Mouse (Mus musculus) heart, adult 9 months (tissue): ENCODE measurements at regions not wholly inside any gene's neighbourhood (a gene's known extent, or its start where the extent isn't known, plus 50 kb on each side); places are given as distances from the start of the nearest gene placed in this dataset.
A peak's percentile ranks its signal among the peaks of the same experiment; 100 is the strongest.

Source experiments
- DNase-seq, 2 experiments: peaks; one replicate each; pipeline ENCODE4 v3.0.0; 2022; ENCODE audit warnings: low spot score in 2 of 2

DNA sequence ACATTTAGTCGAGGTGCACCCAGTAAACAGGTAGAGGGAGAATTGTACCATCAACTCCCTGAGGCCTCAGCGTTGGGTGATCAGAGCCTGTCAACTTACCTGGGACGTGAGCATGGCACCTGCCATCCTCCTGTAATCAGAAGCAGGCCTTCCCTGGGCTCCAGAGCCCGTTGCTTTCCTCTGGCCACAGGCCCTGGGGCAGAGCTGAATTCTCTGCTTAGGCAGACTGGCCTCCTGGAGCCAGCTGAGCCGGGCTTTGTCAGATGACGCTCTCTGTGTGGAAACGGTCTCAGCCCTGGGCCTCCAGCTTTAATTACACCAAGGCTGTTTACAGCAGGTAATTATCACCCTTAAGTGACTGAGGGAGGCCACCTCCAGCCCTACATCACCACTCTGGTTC is 92.6 kb upstream of the Pmepa1 start:
- DNase-seq: no peak

DNA sequence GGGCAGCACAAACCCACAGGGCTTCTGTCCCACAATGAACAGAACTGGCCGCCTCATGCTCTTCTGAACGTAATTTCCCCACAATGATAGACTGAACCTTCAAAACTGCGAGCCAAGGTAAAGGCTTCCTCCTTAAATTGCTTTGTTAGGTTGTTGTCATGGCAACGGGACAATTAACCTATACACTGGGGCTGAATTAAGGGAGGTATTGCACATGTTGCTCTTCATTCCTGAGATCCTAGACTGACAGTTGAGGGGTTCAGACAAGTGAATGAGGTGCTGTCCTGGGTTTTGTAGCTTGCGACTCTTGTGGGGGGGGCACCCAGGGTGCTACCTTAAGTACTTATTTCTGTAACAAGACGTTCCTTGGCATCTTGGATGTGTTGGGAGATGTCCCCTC is 100.6 kb upstream of the Pmepa1 start:
- no peak for DNase-seq

DNA sequence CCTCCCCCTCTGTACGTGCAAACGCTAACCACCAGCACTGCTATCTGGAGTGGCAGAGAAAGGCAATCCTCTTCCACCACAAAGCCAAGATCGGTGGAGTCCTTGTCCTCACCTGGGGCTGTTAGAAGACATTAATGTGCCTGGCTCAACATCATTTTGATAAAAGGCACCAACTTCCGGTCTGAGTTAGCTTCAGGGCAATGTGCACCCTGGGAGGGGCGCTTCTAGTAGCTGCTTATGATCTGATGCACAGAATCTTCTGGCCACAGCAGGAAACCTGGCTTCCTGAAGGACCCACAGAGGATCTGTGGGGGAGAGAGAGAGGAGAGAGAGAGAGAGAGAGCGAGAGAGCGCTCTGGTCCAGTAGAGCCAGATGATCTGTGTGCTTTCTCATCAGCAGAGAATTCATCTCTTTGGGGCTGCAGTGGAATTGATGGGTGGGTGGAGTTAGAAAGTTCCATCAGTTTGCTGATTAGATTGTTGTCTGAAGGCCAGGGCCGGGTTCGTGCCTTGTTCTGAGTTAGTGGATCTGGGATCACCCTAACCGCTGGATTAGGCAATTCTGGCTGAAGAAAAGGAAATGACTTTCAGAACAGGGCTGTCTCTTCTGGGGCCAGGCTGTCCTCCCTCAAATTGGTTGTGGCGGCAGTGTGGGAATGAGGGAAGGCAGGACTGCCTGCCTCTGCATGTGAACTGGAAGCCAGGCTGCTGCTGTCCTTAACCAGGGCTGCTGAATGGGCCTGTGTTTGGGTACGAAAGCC is 101.3 kb upstream of the Pmepa1 start:
- DNase-seq: peak; percentile 76 to 78

DNA sequence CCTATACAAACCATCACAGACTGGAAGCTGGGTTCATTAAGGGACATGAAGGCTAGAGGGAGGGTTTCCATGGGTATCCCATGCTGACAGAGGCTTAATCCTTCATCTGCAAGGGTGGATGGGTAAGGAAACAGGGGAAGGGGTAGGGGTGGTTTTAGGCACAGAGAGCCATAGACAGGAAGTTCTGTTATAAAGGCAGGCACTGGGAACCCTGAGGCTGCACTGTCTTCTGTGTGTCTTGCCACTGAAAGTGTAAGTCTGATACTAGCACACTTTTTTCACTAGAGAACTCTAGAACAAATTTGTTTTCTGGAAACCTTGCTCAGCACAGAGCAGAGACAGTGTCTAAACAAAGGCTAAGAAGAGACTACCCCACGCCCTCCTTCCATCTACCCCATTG is 103.4 kb upstream of the Pmepa1 start:
- DNase-seq: no peak

DNA sequence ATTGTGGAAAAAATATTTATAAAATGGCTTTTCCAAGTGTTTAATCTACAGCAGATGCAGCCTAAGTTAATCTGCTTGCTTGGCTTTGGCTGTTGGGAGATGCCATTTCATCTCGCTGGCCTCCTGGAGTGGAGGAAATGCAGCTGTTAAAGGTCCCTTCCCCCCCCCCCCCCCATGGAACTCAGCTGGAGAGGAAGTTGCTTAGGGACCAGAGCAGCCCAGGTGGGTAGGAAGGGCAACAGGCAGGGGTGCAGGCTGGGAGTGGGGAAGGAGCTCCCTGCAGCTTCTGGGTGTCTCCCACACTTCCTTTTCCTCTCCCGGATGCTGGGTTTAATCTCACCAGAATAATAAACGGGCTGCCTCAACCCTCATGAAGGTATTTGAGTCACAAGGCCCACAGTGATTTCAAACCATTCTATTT is 104.0 kb upstream of the Pmepa1 start:
- DNase-seq: no peak

DNA sequence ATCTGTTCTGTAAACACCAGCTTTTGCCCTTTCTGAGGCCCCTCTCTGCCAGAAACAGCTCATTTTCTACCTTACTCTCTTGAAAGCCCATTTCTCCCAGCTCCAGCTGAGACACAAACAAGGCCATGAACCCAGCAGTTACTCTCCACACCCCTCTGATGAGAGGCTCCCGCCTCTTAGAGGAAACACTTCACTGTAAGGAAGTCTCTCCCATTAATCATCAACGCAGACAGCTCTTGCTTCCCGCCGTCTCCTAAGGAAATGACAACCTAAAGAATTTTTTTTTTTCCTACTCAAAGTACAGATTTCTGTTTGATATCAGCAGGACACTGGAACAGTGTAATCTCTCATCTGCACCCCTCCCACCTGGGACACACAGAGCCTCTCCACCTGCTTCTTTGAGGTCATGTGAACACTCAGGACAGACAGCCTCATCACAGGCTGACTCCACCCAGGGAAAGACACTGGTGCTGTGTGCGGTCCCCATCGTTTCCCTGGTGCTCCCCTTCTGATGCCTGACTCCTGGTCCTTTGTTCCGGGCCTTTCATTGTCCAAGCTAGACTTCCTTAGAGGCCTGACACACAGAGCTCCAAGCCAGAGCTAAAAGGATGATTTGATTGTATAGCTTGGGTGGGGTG is 106.0 kb upstream of the Pmepa1 start:
- no peak for DNase-seq

DNA sequence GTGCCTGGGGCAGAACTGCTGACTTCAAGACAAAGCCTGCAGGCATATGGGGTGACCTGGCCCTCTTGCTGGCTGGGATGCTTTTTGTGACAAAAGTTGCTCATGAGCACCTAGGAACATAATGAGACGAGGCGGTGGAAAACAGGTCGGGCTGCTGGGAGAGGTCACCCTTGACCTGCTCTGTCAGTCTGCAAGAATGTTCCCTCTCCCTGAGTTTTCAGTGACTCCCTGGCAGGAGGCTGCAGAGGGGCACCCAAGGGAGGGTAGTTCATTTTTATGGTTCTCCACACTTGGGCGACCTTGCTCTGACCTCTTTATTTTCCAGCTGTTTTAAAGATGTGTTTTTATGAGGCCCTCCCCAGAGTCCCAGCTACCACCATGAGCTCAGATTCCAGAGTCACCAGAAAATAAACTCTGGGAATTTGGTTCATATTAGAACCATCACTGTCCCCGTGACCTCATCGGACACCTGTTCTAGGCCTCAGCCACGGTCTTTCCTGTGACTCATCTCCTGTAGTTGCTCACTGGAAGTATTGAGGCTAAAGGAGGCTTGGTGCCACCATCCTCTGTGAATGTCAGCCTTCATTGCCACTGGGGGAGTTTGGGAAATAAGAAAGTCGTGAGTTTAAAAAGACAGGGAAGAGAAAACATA is 108.7 kb upstream of the Pmepa1 start:
- peak in 1 of 2 experiments; percentile 31 for DNase-seq

DNA sequence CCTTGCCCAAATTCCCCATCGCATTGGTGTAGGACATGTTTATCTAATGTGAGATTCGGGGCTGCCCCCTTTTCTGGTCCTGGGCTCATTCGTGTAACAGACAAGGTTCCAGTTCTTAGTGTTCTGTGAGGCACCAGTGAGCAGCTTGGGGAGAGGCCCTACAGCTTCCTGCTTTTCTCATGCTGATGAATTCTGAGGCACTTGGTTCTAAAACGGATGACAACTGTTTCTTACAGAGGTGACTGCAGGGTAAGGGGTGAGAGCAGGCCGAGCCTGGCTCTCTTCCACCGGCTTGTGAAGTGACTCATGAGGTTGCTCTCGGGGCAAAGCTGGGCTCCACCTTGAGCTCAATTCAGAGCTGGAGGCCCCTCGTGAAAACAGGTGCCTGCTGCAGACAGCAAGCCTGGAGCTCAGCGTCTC is 109.4 kb upstream of the Pmepa1 start:
- DNase-seq: no peak

DNA sequence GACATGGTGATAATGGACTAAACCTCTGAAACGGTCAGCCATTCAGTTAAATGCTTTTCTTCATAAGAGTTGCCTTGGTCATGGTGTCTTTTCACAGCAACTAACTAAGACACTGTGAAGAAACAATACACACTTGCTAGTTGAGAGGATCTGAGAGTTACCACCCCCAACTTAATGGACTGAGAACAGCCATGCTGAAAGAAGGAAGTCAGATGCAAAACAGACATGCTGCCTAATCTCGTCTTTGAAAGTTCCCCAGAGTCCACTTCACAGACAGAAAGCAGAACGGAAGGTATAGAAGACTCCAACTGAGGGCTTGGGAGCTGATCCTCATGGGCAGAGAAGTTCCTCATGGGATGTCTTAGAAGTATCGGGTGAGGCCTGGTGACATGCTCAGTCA is 111.8 kb upstream of the Pmepa1 start:
- DNase-seq: no peak

DNA sequence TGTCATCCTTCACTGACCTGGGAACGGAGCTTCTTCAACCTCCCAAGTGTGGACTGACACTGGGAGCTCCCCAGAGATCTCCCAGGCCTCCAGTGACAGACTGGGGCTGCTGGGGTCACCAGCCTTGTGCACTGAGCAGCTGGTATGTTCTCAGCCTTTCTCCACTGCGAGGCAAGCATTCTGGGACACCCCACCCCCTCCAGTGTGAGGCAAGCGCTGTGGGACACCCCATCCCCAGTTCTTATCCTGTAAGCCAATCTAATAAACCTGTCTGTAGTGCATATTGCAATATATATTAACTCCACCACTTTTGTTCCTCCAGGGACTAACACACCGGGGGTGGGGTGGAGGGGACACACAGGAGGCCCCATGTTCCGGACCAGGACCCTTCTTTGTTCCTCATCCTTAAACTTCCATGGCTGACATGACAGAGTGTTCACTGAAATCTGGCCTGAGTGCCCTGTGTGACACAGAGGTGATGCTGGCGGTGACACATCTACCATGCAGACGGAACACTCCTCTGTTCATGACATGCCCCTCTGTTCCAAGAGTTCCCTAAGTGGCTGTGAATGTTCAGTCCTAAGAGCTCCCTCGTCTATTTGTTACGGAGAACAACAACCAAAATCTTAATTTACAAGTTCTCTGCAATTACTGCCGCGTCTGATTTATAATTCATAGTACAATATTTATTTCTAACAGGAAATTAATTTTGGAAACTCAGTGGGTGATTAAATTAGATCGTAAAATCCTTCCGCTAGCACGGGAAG is 116.4 kb upstream of the Pmepa1 start:
- no peak for DNase-seq

DNA sequence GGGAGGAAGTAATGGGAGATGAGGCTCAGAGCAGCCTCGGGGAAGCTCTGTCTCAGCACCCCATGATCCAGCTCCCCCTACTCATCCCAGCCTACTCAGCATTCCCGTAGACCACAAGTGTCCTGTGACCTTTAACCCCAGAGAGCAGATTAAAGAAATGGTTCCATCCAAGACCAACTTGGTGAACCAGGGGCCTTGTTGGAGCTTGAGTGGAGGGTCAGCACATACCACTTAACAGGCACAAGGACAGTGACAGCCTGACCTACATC is 116.9 kb upstream of the Pmepa1 start:
- DNase-seq: no peak

DNA sequence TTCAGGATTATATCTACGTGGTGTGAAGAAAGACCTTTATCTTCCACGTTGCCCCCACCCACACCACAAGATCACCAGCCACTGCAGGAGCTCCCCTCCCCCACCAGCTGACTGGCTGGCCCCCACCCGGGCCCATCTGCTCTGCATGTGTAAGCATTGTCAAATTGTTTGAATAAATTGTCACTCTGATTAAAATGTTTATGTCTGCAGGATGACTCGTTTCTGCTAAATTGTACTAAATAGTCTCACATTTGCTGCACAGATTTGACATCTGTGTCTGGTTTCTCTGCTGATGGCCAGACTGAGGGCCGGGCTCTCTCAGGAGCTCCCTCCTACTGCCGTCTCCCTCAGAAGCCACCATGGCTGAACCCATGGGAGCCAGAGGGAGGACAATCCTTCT is 119.2 kb upstream of the Pmepa1 start:
- DNase-seq: no peak

DNA sequence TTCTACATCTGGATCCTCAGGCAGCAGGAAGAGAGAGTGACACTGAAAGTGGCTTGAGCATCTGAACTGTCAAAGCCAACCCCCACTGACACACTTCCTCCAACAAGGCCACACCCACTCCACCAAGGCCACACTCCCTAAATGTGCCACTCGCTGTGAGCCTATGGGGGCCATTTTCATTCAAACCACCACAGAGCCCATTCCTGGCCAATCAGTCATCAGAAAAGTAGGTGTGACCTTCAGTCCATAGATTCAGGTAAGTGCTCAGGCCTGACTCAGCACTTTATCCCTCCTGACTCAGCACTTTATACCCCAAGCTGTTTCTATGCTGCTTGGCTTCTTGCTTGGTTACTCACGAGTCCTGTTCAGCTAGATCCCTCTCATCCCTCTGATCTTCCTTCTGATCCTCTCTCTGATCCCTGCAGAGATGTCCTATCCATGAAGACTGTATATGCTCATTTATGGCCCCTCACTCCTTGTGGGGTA is 121.6 kb upstream of the Pmepa1 start:
- DNase-seq: no peak

DNA sequence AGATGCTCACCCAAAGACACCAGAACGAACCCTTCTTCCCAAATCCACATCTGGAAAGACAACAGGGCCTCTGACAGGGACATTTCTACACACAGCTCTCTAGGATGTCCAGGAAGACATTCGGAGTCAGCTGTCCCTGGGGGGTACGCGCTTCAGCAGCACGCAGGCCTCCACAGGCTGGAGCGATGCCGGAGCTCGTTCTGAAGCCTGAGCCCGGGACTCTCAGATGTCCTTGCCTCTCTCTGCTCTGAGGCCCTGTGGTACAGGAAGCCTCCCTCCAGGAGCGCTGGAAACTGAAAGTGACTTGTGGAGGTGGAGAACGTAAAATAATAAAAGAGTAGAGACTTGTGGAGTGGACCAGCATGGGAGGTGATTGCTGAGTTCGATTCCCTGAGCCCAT is 116.8 kb upstream of the 1700021F07Rik start:
- DNase-seq: no peak

DNA sequence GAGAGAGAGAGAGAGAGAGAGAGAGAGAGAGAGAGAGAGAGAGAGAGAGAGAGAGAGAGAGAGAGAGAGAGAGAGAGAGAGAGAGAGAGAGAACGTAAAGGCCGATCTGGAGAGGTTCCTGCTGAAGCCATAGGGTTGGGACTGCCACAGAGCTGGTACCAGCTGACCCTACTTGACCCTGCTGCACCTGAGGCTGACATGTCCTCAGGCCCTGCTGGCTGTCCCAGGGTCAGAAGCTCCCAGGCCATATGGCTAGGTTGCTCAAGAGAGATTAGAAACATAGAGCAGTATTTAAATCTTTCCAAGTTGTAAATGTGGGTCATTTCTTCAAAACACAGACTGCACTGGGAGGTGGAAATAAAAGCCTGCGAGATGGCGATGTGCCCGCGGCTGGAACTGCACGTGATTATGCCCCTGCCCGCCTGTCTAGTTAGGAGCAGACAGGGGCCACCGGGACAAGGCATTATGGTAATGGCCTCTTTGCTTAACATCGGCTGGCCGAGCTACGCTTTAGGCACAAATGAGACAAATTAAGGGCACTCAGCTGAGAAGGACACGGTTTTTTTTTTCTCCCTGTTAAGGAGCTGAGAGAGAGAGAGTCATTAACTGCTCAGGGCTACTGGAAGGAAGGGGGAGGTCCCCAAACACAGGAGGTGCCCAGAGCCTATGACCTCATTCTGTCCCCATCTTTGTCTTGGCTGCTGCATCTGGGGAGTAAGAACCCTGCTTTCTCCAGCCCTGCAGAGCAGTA is 115.9 kb upstream of the 1700021F07Rik start:
- DNase-seq: no peak

DNA sequence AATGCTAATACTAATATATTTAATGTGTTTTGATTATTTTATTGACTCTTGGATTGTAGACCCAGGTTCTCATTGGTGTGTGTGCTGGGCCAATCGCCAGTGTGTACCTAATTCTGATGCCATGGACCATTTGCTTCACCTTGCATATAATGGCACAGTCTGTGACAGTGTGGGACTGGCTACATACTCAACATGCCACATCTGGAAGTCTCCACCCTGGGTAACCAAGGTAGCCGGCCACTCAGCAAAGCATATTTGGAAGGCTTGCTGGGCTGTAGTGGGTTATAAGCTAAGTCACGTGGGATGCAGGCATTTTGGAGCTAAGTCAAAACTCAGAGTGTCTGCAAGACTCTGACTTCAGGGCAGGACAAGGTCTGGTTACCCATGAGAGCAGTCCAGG is 115.3 kb upstream of the 1700021F07Rik start:
- no peak for DNase-seq

DNA sequence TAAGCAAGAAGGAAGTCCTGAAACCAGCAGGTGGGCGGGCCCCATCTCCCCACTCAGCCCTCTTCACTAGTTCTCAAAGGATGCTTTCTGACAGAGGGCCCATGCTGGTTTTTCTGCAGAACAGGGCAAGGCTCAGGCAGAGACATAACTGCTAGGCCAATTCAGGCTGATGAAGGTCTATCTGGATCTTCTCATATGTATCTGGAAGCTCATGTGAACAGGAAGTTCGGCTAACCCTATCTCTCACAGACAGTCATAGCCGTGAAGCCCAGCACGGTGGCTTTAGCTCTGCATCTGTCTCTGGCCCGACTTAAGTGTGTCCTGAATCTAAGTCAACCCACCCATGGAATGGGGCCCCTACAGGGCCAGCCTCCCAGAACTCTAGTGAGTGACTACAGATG is 113.7 kb upstream of the 1700021F07Rik start:
- DNase-seq: no peak

DNA sequence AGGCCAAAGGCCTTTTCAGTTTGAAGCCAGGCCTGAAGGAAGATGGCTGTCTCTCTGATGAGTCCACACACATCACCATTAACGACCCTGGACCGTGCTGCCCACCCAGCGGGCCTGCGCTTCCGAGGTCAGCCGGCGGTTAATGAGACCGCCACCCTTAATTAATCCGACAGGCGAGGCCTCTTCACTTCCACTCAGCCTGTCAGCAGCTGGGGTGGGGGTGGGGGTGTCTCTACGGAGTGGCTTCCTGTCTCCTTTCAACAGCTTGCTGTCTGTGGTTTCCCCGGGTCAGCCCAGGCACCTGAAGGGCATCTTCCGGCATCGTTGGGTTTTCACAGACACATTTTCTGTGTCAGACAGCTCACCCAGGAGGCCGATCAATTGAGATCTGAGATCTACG is 113.0 kb upstream of the 1700021F07Rik start:
- no peak for DNase-seq

DNA sequence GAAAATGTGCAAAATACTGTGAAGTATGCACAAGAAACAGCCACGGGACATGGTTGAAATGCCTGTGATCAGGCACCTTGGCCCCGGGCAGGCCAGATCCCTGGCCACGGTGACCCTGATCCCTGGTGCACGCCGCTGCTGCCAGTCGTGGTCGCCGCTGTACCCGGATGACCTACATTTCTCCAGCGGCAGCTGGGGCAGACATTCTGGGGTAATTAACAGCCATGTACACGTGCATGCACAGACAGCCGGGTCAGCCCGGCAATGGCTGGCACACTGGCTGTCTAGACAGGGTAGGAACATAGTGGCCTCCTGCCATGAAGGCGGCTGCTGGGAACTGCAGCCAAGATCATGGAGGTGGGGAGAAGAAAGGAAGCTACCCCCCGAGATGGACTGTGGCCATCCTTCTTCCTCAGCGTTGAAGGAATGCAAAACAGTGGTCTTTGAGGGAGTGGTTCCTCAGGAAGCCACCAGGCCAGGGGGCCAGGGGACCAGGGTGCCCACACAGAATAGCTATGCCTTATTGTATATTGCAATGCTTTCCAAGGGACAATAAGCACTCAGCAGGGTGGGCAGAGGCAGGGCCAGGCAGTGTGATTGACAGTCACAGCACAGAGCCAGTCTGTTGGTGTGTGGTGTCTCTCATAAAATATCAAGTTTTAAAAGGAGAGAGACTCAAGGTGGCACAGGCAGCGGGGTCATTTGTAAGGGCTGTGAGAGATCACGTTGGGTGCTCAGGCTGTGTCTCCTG is 108.3 kb upstream of the 1700021F07Rik start:
- peak in 1 of 2 experiments; percentile 34 for DNase-seq

DNA sequence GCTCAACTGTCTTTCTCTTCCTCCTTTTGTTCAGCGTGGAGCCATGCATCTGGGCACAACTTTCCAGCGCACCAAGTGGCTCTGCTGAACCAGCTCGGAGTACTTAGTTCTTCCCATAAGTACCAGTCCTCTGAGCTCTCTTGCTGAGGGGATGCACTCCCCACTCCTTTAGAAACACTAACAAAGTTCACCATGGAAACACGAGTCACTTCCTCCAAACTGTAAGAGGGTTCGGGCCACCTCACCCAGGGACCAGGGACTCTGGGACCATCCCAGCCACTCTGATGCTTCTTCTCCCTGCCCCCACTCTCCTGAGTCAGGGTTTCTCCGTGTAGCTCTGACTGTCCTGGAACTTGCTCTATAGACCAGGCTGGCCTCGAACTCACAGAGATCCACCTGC is 107.0 kb upstream of the 1700021F07Rik start:
- DNase-seq: no peak

DNA sequence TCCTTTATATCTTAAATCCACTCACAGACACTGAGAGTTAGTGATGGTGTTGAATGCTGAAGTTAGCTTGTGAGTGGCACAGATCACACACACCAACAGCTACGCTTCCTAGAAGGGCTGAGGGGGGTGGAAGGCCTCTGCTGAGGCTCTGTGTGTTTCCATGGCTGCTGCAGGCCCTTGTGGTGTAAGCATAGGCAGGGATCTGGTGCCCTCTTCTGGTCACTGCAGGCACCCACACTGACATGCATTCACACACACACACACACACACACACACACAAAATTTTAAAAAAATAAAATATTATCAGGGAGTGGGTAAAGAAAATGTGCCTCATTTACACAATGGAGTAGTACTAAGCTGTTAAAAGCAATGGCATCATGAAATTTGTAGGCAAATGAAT is 105.5 kb upstream of the 1700021F07Rik start:
- no peak for DNase-seq
